Mouse (Mus musculus) granulocyte monocyte progenitor cell, adult 5-6 weeks (primary cell): ENCODE data around the gene Cxcl9. TPM values are rescaled to one million over a fixed set of nuclear protein-coding genes. Genes with fewer than 3 reads are reported as not detected.

Experiments used
- ATAC-seq: replicated peaks from 2 replicates; pipeline ENCODE4 v1.8.0; 2016; ENCODE audit warnings: mild to moderate bottlenecking, moderate TSS enrichment, inconsistent platforms; ENCODE audit not compliant: poor library complexity, severe bottlenecking
- total RNA-seq, 2 experiments: library from RNA; stranded (forward) in 1 of 2; stranded (reverse) in 1 of 2; fragments of 200-712, 200-1000 nt in 1 of 2; fragments of >200 nt in 1 of 2; fragmentation: Nextera tagmentation in 1 of 2; gene quantifications; 2 replicates each; pipeline ENCODE4 v1.2.3; 2014 to 2017

Cxcl9 gene
- total RNA-seq, 2 experiments from 2014 or later = 0.52 TPM; not detected in 1

GRCm38 (mm10) chr5:92345006-92345405 is 17.1 kb upstream of the Cxcl9 start:
- ATAC-seq = peak; percentile 29

DNA sequence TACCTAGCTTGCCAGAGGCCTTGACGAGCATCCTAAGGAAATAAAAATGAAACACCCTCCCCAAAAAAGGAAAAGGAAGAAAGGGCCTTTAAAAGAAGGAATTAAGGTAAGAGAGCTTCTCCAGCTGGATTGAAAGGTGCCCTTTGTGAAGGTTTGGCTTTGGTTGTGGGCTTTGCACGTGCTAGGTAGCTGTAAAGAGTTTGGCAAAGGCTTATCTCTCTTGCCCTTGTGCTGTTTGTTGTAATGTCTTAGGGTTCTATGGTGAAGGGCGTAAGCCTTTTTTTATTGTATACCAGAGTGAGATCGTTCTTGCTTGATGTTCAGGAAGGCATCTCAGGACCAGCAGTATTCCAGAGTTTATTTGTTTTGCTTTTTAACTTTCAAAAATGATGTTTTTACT is 12.7 kb upstream of the Cxcl9 start:
- ATAC-seq = no peak

GRCm38 (mm10) chr5:92336743-92337142 is 8.9 kb upstream of the Cxcl9 start:
- no peak for ATAC-seq

GRCm38 (mm10) chr5:92332359-92332840 is 4.5 kb upstream of the Cxcl9 start:
- ATAC-seq = peak; percentile 57

DNA sequence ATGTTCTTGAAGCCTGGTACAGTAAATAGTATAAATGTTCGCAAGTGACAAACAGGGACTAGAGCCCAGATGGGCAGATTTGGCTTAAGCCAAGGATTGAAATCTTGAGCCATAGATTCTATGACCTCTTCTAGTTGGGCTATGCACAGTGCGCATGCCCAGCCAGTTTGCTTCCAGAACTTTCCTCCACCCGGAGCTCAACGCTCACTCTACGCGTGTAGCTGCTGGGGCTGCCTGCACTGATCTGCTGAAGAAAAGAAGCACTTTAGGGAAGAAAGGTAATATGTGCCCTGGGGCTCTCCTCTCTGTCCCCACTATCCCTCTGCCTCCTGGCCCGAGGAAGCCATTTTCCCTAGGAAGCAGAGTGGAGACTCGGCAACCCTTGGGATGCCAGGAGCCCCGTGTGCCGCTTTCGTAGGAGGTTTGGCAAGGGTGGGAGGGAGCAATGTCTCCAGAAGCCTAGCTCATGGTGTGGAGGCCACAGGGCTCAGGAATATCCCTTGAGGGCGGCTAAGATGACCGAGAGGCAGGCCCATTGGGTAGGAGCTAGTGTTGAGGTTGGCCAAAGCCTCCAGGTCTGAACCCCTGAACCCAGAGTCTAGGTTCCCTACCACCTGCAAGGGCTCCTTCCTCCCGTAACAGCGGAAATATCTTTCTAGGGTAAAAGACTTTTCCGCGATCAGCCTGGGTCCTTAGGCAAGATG is 3.9 kb upstream of the Cxcl9 start, which contains the start of gene Art3:
Art3 (plus strand) TSS at position 193 of the 704 bp plus-strand sequence.
- peak; percentile 12 for ATAC-seq

- peak; percentile 50 for ATAC-seq
These were observed 3.2 kb upstream of the Cxcl9 start for GRCm38 (mm10) chr5:92331122-92331521.

DNA sequence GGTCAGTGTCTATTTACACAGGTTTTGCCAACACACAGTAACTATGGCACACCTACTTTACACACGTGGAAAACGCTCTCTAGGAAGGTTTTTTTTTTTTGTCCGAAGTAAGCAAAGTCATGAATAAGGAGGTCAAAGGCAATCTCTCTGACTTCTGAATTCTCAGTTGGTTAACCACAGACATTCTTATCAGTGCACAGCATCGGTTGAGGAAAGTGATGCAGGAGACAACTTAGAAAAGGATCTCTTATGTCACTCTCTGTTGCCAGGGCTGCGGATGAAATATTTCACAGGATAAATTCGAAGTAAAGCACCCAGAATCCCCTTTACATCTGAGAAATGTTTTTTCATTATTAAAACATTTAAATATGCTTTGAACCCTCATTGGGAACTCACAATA is 512 bp downstream of the Cxcl9 start:
- ATAC-seq = peak; percentile 24; the same call in 1 of the 2 replicates

DNA sequence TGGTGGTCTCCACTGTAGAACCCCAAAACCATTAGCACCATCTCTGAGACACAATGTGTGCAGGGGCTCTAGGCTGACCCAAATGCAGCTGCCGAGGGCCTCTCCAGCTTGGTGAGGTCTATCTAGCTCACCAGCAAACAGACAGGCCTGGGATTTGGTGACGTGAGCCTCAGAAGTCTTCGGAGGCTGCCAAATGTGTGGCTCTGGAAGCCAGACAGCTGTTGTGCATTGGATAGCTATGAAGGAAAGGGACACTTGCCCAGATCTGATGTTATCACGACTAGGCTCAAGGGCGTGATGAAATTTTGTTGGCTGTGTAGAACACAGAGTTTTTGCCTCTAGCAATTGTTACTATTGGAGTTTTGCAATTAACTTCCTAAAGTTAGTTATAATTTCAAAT is 4.6 kb downstream of the Cxcl9 start:
- no peak for ATAC-seq

- peak; percentile 43 for ATAC-seq
These were observed 5.3 kb downstream of the Cxcl9 start for GRCm38 (mm10) chr5:92322612-92323011.

DNA sequence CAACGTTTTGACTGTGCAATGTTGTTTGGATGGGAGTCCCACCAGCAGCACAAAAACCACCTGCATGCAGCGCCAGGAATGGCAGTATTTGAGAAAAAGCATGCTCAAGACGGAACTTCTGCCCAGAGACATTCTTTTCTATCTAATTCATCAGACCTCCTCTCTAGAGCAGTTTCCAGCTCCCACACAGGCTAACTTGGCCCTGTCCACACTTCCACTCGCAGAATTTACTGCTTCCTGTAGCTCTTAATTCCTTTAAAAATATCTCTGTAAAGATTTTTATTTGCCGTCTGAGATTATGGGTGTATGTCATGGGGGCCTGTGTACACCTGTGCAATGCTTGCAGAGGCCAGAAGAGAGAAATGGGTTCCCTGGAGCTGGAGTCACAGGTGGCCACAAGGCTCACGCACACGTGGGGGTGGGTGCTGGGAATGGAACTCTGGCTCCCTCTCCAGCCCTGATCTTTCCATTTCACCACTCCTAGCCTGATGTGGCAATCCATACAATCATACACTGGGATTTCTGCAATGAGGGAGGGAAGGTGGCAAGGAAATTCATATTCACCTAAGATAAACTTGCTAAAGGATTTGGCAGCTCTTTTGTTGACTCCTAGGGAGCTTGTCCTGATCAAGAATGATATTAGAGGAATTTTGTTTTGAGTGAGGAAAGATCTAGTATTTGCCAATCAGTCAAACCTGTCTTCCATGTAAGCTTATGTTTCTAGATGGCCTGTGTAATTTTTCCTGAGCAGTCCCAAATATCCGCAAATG is 6.1 kb downstream of the Cxcl9 start:
- no peak for ATAC-seq

- ATAC-seq = peak; percentile 83
These were observed 9.3 kb downstream of the Cxcl9 start for GRCm38 (mm10) chr5:92318596-92318995.

DNA sequence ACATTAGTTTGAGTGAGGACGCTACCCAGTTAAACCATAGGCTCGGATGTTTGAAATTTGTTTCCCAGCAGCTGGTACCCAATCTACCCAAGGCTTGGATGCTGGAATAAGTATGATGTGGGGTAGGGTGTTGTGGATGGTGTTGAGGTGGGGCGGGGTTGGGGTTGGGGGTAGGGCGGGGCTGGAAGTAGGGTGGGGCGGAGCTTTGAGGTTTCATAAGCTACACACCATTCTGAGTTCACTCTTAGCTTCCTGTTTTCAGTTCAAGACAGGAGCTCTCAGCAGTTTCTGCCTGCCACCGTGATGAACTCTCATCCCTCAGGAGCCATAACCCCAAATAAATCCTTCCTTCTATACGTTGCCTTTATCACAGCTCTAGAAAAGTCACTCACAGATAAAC is 9.8 kb downstream of the Cxcl9 start:
- ATAC-seq = peak; percentile 74

DNA sequence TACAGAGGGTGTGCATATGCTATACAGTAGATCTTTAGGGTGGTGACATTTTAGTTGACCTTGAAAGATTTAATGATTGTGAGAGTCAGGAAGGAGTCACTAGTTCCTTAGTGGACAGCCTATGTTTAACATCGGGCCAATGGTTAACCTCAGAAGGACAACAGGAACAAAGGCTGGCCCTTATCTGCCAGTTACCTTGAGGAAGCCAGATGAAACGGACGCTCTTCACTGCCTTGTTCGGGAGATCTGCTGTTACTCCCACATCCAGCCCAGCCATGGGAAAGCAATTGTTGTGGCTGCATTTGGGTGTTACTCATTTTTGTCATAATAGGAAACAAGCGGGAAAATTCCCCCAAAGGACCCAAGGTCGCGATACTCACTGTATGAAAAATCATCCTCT is 14.1 kb downstream of the Cxcl9 start:
- no peak for ATAC-seq

GRCm38 (mm10) chr5:92312046-92312715 is 15.7 kb downstream of the Cxcl9 start:
- peak; percentile 54 for ATAC-seq

GRCm38 (mm10) chr5:92309681-92310511 is 18.0 kb downstream of the Cxcl9 start, which contains the start of gene Sdad1:
Gene Sdad1, minus strand, starts transcription at chr5:92310479.
- peak; percentile 94 for ATAC-seq

DNA sequence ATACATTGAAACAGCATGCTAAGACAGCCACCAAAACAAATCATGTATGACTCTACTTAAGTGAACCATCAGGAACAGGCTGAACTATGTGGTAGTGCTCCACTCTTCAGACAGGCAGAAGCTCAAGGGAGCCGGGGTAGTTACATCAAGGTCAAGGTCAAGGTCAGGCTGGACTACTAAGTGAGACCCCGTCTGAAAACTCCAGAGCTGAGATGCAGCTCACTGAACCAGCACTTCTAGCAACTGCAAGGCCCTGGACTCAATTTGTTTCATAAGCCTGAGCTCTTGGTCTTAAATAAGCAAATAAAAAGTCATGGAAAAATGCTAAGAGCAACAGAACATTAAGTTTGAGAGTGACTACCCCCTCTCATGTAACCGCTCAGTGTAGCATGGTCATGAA is 23.6 kb downstream of the Cxcl9 start:
- no peak for ATAC-seq

- ATAC-seq = no peak
These were observed 25.6 kb downstream of the Cxcl9 start for GRCm38 (mm10) chr5:92302149-92302840.

GRCm38 (mm10) chr5:92294525-92294924 is 33.4 kb downstream of the Cxcl9 start:
- ATAC-seq = no peak

GRCm38 (mm10) chr5:92291652-92292414 is 36.0 kb downstream of the Cxcl9 start:
- ATAC-seq = 0 out of 2 replicates have a peak, but pooled peaks have one; percentile 22
